Mouse (Mus musculus): ENCODE measurements around the gene Atad2b.

Atad2b gene

GRCm38 (mm10) chr12:5087787-5088519 is 170.8 kb downstream of the Atad2b start:
- peak; percentile 75 for DNase-seq

GRCm38 (mm10) chr12:5088639-5089038 is 171.5 kb downstream of the Atad2b start:
- DNase-seq, result no peak

All from cerebellum, adult 11-12 months (tissue).